Mouse (Mus musculus): ENCODE data around the gene Slc22a3.

DNA sequence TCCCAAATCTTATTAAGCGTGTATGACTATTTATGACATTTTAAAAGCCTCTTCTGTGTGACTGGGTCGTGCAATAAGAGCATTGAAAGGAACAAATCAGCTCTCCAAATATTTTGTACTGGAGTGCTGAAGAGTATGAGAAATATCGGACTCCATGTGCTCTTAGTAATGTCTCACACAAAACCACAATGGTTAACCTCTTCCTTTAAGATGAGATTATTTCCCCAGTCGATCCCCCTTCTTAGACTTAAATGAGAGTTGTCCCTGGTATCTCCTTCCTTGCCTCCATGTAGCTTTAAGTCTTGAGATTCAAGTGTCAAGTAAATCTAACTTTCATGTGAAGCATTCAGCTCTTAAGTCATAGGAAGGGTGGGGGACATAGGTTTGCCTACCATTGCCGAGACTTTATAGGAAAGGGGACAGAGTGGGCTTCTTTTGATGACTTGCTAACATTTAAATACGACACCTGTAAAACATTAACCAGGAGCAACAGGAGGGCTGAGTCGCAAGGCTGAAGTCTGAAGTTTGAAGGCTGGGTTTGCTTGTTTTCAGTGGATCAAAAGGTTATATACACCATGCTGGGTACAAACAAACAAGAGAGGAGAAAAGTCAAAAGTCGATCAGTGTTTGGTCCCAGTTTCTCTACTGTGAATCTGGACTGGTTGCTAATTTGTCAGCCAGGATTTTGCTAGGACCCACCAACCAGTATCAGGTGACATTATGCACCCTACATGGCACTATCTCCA lies 122.3 kb downstream of the Slc22a3 start:
- TF ChIP-seq CTCF (IDR thresholded peaks at IDR 0.05; ENCODE audit: low read depth, low read length) (no peak), POLR2A (IDR thresholded peaks at IDR 0.05; ENCODE audit: extremely low read depth, insufficient read depth, low read length) (no peak)
